Mouse (Mus musculus): Measurements from ENCODE around the gene Yeats2. TPM values are rescaled to one million over a fixed set of nuclear protein-coding genes. Genes with fewer than 3 reads are reported as not detected.

Yeats2 gene
- polyA plus RNA-seq, 1 experiment = 27.1 TPM

GRCm38 (mm10) chr16:20195546-20195945 is 54.7 kb downstream of the Yeats2 start:
- DNase-seq = no peak
- Histone ChIP-seq H3K4me3 (replicated peaks; ENCODE audit: insufficient read depth, low read depth, low read length) (no peak overlapping the region), H3K27ac (ENCODE audit: insufficient read depth, low read length) (no peak overlapping the region), H3K27me3 (ENCODE audit: control insufficient read depth, insufficient read depth, low read length) (no peaks in the 10 kb centered on the region), H3K4me1 (ENCODE audit: control insufficient read depth, insufficient read depth, low read length) (no peaks in the 10 kb centered on the region)
- no peak for TF ChIP-seq POLR2A (IDR thresholded peaks at IDR 0.05; ENCODE audit: borderline replicate concordance, insufficient read depth, low read length)
- TF ChIP-seq CTCF (IDR thresholded peaks at IDR 0.05; ENCODE audit: borderline replicate concordance, insufficient read depth, low read depth, low read length) = no peak
- 99% methylated on average over 3 of the region's 3 CpGs for WGBS

- WGBS = 97% methylated on average over 5 of the region's 5 CpGs
- H3K4me3 ChIP-seq (replicated peaks; ENCODE audit: insufficient read depth, low read depth, low read length) = no peak overlapping the region
- H3K27me3 ChIP-seq (ENCODE audit: control insufficient read depth, insufficient read depth, low read length) = no peaks in the 10 kb centered on the region
- no peaks in the 10 kb centered on the region for H3K4me1 ChIP-seq (ENCODE audit: control insufficient read depth, insufficient read depth, low read length)
- H3K27ac ChIP-seq (ENCODE audit: insufficient read depth, low read length) = no peak overlapping the region
- DNase-seq = no peak
- TF ChIP-seq POLR2A (IDR thresholded peaks at IDR 0.05; ENCODE audit: borderline replicate concordance, insufficient read depth, low read length) = no peak
- TF ChIP-seq CTCF (IDR thresholded peaks at IDR 0.05; ENCODE audit: borderline replicate concordance, insufficient read depth, low read depth, low read length) = no peak
These were observed 56.1 kb downstream of the Yeats2 start for GRCm38 (mm10) chr16:20196962-20197361.

- 94% methylated on average over 5 of the region's 5 CpGs for WGBS
- H3K4me1 ChIP-seq (ENCODE audit: control insufficient read depth, insufficient read depth, low read length) = no peaks in the 10 kb centered on the region
- no peaks in the 10 kb centered on the region for H3K27me3 ChIP-seq (ENCODE audit: control insufficient read depth, insufficient read depth, low read length)
- H3K4me3 ChIP-seq (replicated peaks; ENCODE audit: insufficient read depth, low read depth, low read length) = no peak overlapping the region
- TF ChIP-seq POLR2A (IDR thresholded peaks at IDR 0.05; ENCODE audit: borderline replicate concordance, insufficient read depth, low read length) (no peak), CTCF (IDR thresholded peaks at IDR 0.05; ENCODE audit: borderline replicate concordance, insufficient read depth, low read depth, low read length) (no peak)
- no peak overlapping the region for H3K27ac ChIP-seq (ENCODE audit: insufficient read depth, low read length)
- DNase-seq = no peak
These were observed 58.8 kb downstream of the Yeats2 start for GRCm38 (mm10) chr16:20199501-20200201.

GRCm38 (mm10) chr16:20213591-20214226 is 72.8 kb downstream of the Yeats2 start:
- TF ChIP-seq POLR2A (IDR thresholded peaks at IDR 0.05; ENCODE audit: borderline replicate concordance, insufficient read depth, low read length) (no peak), CTCF (IDR thresholded peaks at IDR 0.05; ENCODE audit: borderline replicate concordance, insufficient read depth, low read depth, low read length) (peak; percentile 38; the same call in 1 of the 2 replicates)
- no peak overlapping the region for H3K27ac ChIP-seq (ENCODE audit: insufficient read depth, low read length)
- H3K4me3 ChIP-seq (replicated peaks; ENCODE audit: insufficient read depth, low read depth, low read length) = no peak overlapping the region
- peak; percentile 51 to 60 for DNase-seq
- WGBS = 80% methylated on average over 3 of the region's 3 CpGs
- H3K4me1 ChIP-seq (ENCODE audit: control insufficient read depth, insufficient read depth, low read length) = no peaks in the 10 kb centered on the region
- H3K27me3 ChIP-seq (ENCODE audit: control insufficient read depth, insufficient read depth, low read length) = no peaks in the 10 kb centered on the region

GRCm38 (mm10) chr16:20222726-20223125 is 81.9 kb downstream of the Yeats2 start:
- no peak for DNase-seq
- TF ChIP-seq CTCF (IDR thresholded peaks at IDR 0.05; ENCODE audit: borderline replicate concordance, insufficient read depth, low read depth, low read length) = no peak
- no peak for TF ChIP-seq POLR2A (IDR thresholded peaks at IDR 0.05; ENCODE audit: borderline replicate concordance, insufficient read depth, low read length)
- Histone ChIP-seq H3K4me1 (ENCODE audit: control insufficient read depth, insufficient read depth, low read length) (no peaks in the 10 kb centered on the region), H3K27me3 (ENCODE audit: control insufficient read depth, insufficient read depth, low read length) (no peaks in the 10 kb centered on the region), H3K4me3 (replicated peaks; ENCODE audit: insufficient read depth, low read depth, low read length) (no peak overlapping the region), H3K27ac (ENCODE audit: insufficient read depth, low read length) (no peak overlapping the region)
- 98% methylated on average over 6 of the region's 6 CpGs for WGBS

GRCm38 (mm10) chr16:20226676-20227075 is 85.8 kb downstream of the Yeats2 start:
- no peak for DNase-seq
- WGBS = 97% methylated on average over 4 of the region's 4 CpGs
- no peak for TF ChIP-seq POLR2A (IDR thresholded peaks at IDR 0.05; ENCODE audit: borderline replicate concordance, insufficient read depth, low read length)
- TF ChIP-seq CTCF (IDR thresholded peaks at IDR 0.05; ENCODE audit: borderline replicate concordance, insufficient read depth, low read depth, low read length) = no peak
- no peaks in the 10 kb centered on the region for H3K27me3 ChIP-seq (ENCODE audit: control insufficient read depth, insufficient read depth, low read length)
- H3K27ac ChIP-seq (ENCODE audit: insufficient read depth, low read length) = no peak overlapping the region
- no peaks in the 10 kb centered on the region for H3K4me1 ChIP-seq (ENCODE audit: control insufficient read depth, insufficient read depth, low read length)
- no peak overlapping the region for H3K4me3 ChIP-seq (replicated peaks; ENCODE audit: insufficient read depth, low read depth, low read length)

DNA sequence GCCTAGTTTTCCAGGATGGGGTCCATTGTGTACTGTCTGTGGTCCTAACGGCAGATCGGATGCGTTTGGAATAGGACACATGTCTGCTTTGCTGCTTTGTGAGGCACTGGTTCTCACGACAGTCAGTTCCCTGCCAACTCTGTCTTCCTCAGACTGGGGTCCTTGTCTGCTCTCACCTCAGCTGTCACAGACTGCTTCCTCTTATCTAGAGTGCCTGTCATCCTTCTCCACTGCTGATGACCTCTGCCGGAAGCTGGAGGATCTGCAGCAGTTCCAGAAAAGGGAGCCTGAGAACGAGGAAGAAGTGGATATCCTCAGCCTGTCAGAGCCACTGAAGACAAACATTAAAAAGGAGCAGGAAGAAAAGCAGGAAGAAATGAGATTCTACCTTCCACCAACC is 86.6 kb downstream of the Yeats2 start:
- no peak for DNase-seq
- TF ChIP-seq CTCF (IDR thresholded peaks at IDR 0.05; ENCODE audit: borderline replicate concordance, insufficient read depth, low read depth, low read length) = no peak
- TF ChIP-seq POLR2A (IDR thresholded peaks at IDR 0.05; ENCODE audit: borderline replicate concordance, insufficient read depth, low read length) = no peak

DNA sequence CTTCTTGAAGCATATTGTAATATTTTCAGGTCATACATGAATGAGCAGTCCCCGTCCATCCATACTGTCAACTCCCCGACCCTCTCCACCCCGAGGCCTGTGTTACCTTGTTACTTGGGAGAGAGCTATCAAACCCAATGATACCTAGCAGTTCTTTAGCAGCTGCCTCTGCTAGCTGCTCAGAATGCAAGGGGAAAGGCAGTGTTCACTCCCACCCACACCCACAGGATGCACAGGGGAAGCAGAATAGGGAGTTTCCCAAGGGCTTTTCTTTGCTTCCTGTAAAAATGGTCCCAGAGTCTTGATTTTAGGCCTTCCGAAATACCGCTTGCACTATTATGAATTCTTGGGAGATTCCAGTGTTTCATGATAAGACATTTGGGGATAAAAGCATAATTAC is 87.3 kb downstream of the Yeats2 start:
- TF ChIP-seq POLR2A (IDR thresholded peaks at IDR 0.05; ENCODE audit: borderline replicate concordance, insufficient read depth, low read length) = no peak
- TF ChIP-seq CTCF (IDR thresholded peaks at IDR 0.05; ENCODE audit: borderline replicate concordance, insufficient read depth, low read depth, low read length) = no peak
- no peak overlapping the region for H3K4me3 ChIP-seq (replicated peaks; ENCODE audit: insufficient read depth, low read depth, low read length)
- 94% methylated on average over 5 of the region's 5 CpGs for WGBS
- no peak for DNase-seq
- H3K4me1 ChIP-seq (ENCODE audit: control insufficient read depth, insufficient read depth, low read length) = no peaks in the 10 kb centered on the region
- no peaks in the 10 kb centered on the region for H3K27me3 ChIP-seq (ENCODE audit: control insufficient read depth, insufficient read depth, low read length)
- no peak overlapping the region for H3K27ac ChIP-seq (ENCODE audit: insufficient read depth, low read length)

More for the DNA sequence above, 86.6 kb downstream of the Yeats2 start:
- Histone ChIP-seq H3K4me1 (ENCODE audit: control insufficient read depth, insufficient read depth, low read length) (no peaks in the 10 kb centered on the region), H3K4me3 (replicated peaks; ENCODE audit: insufficient read depth, low read depth, low read length) (no peak overlapping the region), H3K27me3 (ENCODE audit: control insufficient read depth, insufficient read depth, low read length) (no peaks in the 10 kb centered on the region), H3K27ac (ENCODE audit: insufficient read depth, low read length) (no peak overlapping the region)
- WGBS = 83% methylated on average over 6 of the region's 6 CpGs
